Mouse (Mus musculus) adrenal gland (tissue): ENCODE results near the gene Timm10.

Source experiments
- intact Hi-C: fragments of 180-260 bp; cut with DNase I; formaldehyde crosslinking; loops from one replicate; pipeline ENCODE4 v1.15.1; 2025

The Timm10 gene

GRCm38 (mm10) chr2:84855732-84856131, 28.9 kb downstream of the Timm10 start:
- intact Hi-C loops: loop anchor here (1.0 kb wide), 1 partner anchor 24 kb away; no protein-coding TSS in a partner anchor

- intact Hi-C loops: no loop called here
These were observed 31.8 kb downstream of the Timm10 start for GRCm38 (mm10) chr2:84858551-84858950.

GRCm38 (mm10) chr2:84859991-84860780, 33.4 kb downstream of the Timm10 start:
- intact Hi-C loops: no loop called here

- intact Hi-C loops: no loop called here
These were observed 34.6 kb downstream of the Timm10 start for GRCm38 (mm10) chr2:84861430-84861829.

- intact Hi-C loops: no loop called here
These were observed 35.4 kb downstream of the Timm10 start for GRCm38 (mm10) chr2:84862231-84862630.

GRCm38 (mm10) chr2:84865616-84866571, 39.1 kb downstream of the Timm10 start:
- intact Hi-C loops: no loop called here

- intact Hi-C loops: no loop called here
These were observed 41.7 kb downstream of the Timm10 start for GRCm38 (mm10) chr2:84868521-84868943.

GRCm38 (mm10) chr2:84868977-84869376, 42.2 kb downstream of the Timm10 start:
- intact Hi-C loops: no loop called here

GRCm38 (mm10) chr2:84870623-84871160, 43.9 kb downstream of the Timm10 start:
- intact Hi-C loops: no loop called here

- intact Hi-C loops: no loop called here
These were observed 45.4 kb downstream of the Timm10 start for GRCm38 (mm10) chr2:84872105-84872716.

- intact Hi-C loops: no loop called here
These were observed 49.0 kb downstream of the Timm10 start for GRCm38 (mm10) chr2:84875842-84876241.
